Mouse (Mus musculus) left cerebral cortex, postnatal 25 days (tissue): Measurements from ENCODE around the gene Wfikkn2. TPM values are rescaled to one million over a fixed set of nuclear protein-coding genes. Genes with fewer than 3 reads are reported as not detected.

Experiments used
- DNase-seq, 2 experiments: peaks; one replicate each; pipeline ENCODE4 v3.0.0; 2022; ENCODE audit warnings: low spot score in 2 of 2, mixed read lengths in 1 of 2
- intact Hi-C: fragments of 180-260 bp; cut with DNase I; formaldehyde crosslinking; loops from one replicate; pipeline ENCODE4 v1.15.1; 2025
- total RNA-seq, 2 experiments: library from RNA; stranded (reverse); gene quantifications; 2 replicates each; pipeline ENCODE4 v1.2.3; 2021

Gene Wfikkn2
- total RNA-seq, 2 experiments from 2014 or later, result 1.6 to 2.3 TPM

GRCm38 (mm10) chr11:94230244-94230643, 15.6 kb downstream of the Wfikkn2 start:
- no peak for DNase-seq
- intact Hi-C loops, result no loop called here

GRCm38 (mm10) chr11:94229207-94229960, 16.4 kb downstream of the Wfikkn2 start:
- intact Hi-C loops, result no loop called here
- DNase-seq, result no peak

GRCm38 (mm10) chr11:94228416-94228815, 17.4 kb downstream of the Wfikkn2 start:
- no peak for DNase-seq
- intact Hi-C loops, result no loop called here

- intact Hi-C loops, result loop anchor here (2.0 kb wide), 1 partner anchor 93 kb away; no protein-coding TSS in a partner anchor
Observed at GRCm38 (mm10) chr11:94225985-94226384, 19.8 kb downstream of the Wfikkn2 start.

GRCm38 (mm10) chr11:94223531-94223930, 22.3 kb downstream of the Wfikkn2 start:
- intact Hi-C loops, result no loop called here
- no peak for DNase-seq

More at GRCm38 (mm10) chr11:94225985-94226384, 19.8 kb downstream of the Wfikkn2 start:
- DNase-seq, result peak; percentile 52 to 76

- intact Hi-C loops, result no loop called here
- DNase-seq, result peak in 1 of 2 experiments; percentile 36
Observed at GRCm38 (mm10) chr11:94221257-94221656, 24.5 kb downstream of the Wfikkn2 start.

GRCm38 (mm10) chr11:94216247-94216646, 29.6 kb downstream of the Wfikkn2 start:
- intact Hi-C loops, result loop anchor here (10.0 kb wide), 1 partner anchor 251 kb away; the partner anchor contains the start of genes Gm20390 and Nme1
- no peak for DNase-seq

GRCm38 (mm10) chr11:94215581-94215980, 30.2 kb downstream of the Wfikkn2 start:
- intact Hi-C loops, result loop anchor here (10.0 kb wide), 1 partner anchor 251 kb away; the partner anchor contains the start of genes Gm20390 and Nme1
- DNase-seq, result no peak

GRCm38 (mm10) chr11:94213735-94214594, 31.8 kb downstream of the Wfikkn2 start:
- intact Hi-C loops, result loop anchor here (10.0 kb wide), 1 partner anchor 249 kb away; the partner anchor contains the start of genes Gm20390 and Nme1

GRCm38 (mm10) chr11:94212997-94213396, 32.8 kb downstream of the Wfikkn2 start:
- no peak for DNase-seq
- intact Hi-C loops, result loop anchor here (10.0 kb wide), 1 partner anchor 248 kb away; the partner anchor contains the start of genes Gm20390 and Nme1

More at GRCm38 (mm10) chr11:94213735-94214594, 31.8 kb downstream of the Wfikkn2 start:
- no peak for DNase-seq

- intact Hi-C loops, result loop anchor here (10.0 kb wide), 1 partner anchor 248 kb away; the partner anchor contains the start of genes Gm20390 and Nme1
- no peak for DNase-seq
Observed at GRCm38 (mm10) chr11:94212489-94212836, 33.3 kb downstream of the Wfikkn2 start.

- DNase-seq, result peak; percentile 59 to 67
- intact Hi-C loops, result loop anchor here (1.0 to 10.0 kb wide), 5 partner anchors 52 to 247 kb away; partner anchors contain the start of genes Ankrd40, Gm20390 and Nme1
Observed at GRCm38 (mm10) chr11:94211651-94212488, 33.9 kb downstream of the Wfikkn2 start.

GRCm38 (mm10) chr11:94211124-94211603, 34.6 kb downstream of the Wfikkn2 start, which contains the start of gene Tob1:
Gene Tob1, plus strand, starts transcription at chr11:94211454.
- DNase-seq, result peak; percentile 95 to 99
- intact Hi-C loops, result loop anchor here (1.0 to 10.0 kb wide), 5 partner anchors 51 to 246 kb away; partner anchors contain the start of genes Ankrd40, Gm20390 and Nme1

- intact Hi-C loops, result loop anchor here (1.0 to 10.0 kb wide), 6 partner anchors 50 to 246 kb away; partner anchors contain the start of genes Ankrd40, Gm20390 and Nme1
- peak; percentile 91 to 98 for DNase-seq
Observed at GRCm38 (mm10) chr11:94210191-94211086, 35.4 kb downstream of the Wfikkn2 start.

- peak; percentile 54 to 82 for DNase-seq
- intact Hi-C loops, result loop anchor here (1.0 to 10.0 kb wide), 3 partner anchors 76 to 245 kb away; partner anchors contain the start of genes Ankrd40, Gm20390 and Nme1
Observed at GRCm38 (mm10) chr11:94209695-94210131, 36.1 kb downstream of the Wfikkn2 start.

- no peak for DNase-seq
- intact Hi-C loops, result no loop called here
Observed at GRCm38 (mm10) chr11:94208811-94209675, 36.8 kb downstream of the Wfikkn2 start.
